ENCODE assay signal across 8 mouse cellular contexts in genomic region chr8:4512116-4512495, GRCm38 (mm10). TPM values are rescaled to one million over a fixed set of nuclear protein-coding genes. Genes with fewer than 3 reads are reported as not detected.
DNase-seq lines count a peak whose midpoint lies in the region; ATAC-seq and TF ChIP-seq lines count a peak whose summit lies in the region.

No protein-coding gene starts in this region.

- peaks cover 2% of the 10 kb centered on the region; the same call in 1 of the 2 replicates for H3K4me1 ChIP-seq in hindbrain, embryonic 12.5 days
- H3K4me1 ChIP-seq in hindbrain, embryonic 13.5 days (replicated peaks): peaks cover 8% of the 10 kb centered on the region; the same call in 1 of the 2 replicates
- H3K4me1 ChIP-seq in heart, postnatal 0 days (ENCODE audit: control insufficient read depth, insufficient read depth): peaks cover 66% of the 10 kb centered on the region
- peaks cover 9% of the 10 kb centered on the region; the same call in 1 of the 2 replicates for H3K4me1 ChIP-seq in midbrain, embryonic 14.5 days (ENCODE audit: control insufficient read depth, insufficient read depth, low read length)

- ATAC-seq in hindbrain, embryonic 12.5 days (ENCODE audit: low FRiP score): peak; percentile 24; the same call in 1 of the 2 replicates
- ATAC-seq in hindbrain, embryonic 13.5 days (ENCODE audit: low FRiP score): no peak; the same call in 1 of the 2 replicates
- ATAC-seq in heart, postnatal 0 days (ENCODE audit: insufficient read depth, low read depth): peak; percentile 94
- ATAC-seq in midbrain, embryonic 14.5 days (ENCODE audit: low FRiP score, low TSS enrichment): peak; percentile 55; the same call in 1 of the 2 replicates

- H3K9me3 ChIP-seq in hindbrain, embryonic 12.5 days (replicated peaks): no peaks in the 10 kb centered on the region
- no peaks in the 10 kb centered on the region for H3K9me3 ChIP-seq in hindbrain, embryonic 13.5 days
- no peaks in the 10 kb centered on the region for H3K9me3 ChIP-seq in heart, postnatal 0 days (replicated peaks; ENCODE audit: control insufficient read depth, low read length)
- H3K9me3 ChIP-seq in midbrain, embryonic 14.5 days (ENCODE audit: control insufficient read depth, low read length): no peaks in the 10 kb centered on the region

- H3K27ac ChIP-seq in hindbrain, embryonic 12.5 days: no peak overlapping the region
- no peak overlapping the region for H3K27ac ChIP-seq in hindbrain, embryonic 13.5 days
- peak overlapping the region; percentile 96 for H3K27ac ChIP-seq in heart, postnatal 0 days (ENCODE audit: low read depth)
- H3K27ac ChIP-seq in midbrain, embryonic 14.5 days (replicated peaks; ENCODE audit: low read depth, low read length): peak overlapping the region; percentile 61

- intact Hi-C loops in gastrocnemius, postnatal 36 days (cut with DNase I): no loop called here

- 28% methylated on average over 8 of the region's 8 CpGs for WGBS in hindbrain, embryonic 12.5 days
- 32% methylated on average over 8 of the region's 8 CpGs for WGBS in hindbrain, embryonic 13.5 days
- WGBS in heart, postnatal 0 days: 14% methylated on average over 8 of the region's 8 CpGs
- 5% methylated on average over 8 of the region's 8 CpGs for WGBS in midbrain, embryonic 14.5 days

- no peaks in the 10 kb centered on the region for H3K27me3 ChIP-seq in hindbrain, embryonic 12.5 days
- no peaks in the 10 kb centered on the region for H3K27me3 ChIP-seq in hindbrain, embryonic 13.5 days
- no peaks in the 10 kb centered on the region for H3K27me3 ChIP-seq in heart, postnatal 0 days (ENCODE audit: control insufficient read depth, insufficient read depth, low read length)
- H3K27me3 ChIP-seq in midbrain, embryonic 14.5 days (ENCODE audit: control insufficient read depth, insufficient read depth, low read length): no peaks in the 10 kb centered on the region

- peak; percentile 42 for DNase-seq in embryo, embryonic 10.5 days (ENCODE audit: low spot score)
- peak; percentile 92 for DNase-seq in heart, postnatal 0 days (ENCODE audit: low spot score)
- peak; percentile 65 for DNase-seq in midbrain, embryonic 14.5 days
- DNase-seq in layer of hippocampus, postnatal 25 days (ENCODE audit: extremely low spot score in 1 of 2, low spot score in 1 of 2): no peak
- DNase-seq in layer of hippocampus, adult 8-10 months (ENCODE audit: low spot score in 2 of 2): no peak
- DNase-seq in gastrocnemius, postnatal 36 days: no peak

- H3K4me3 ChIP-seq in hindbrain, embryonic 12.5 days: no peak overlapping the region
- H3K4me3 ChIP-seq in hindbrain, embryonic 13.5 days: no peak overlapping the region
- H3K4me3 ChIP-seq in heart, postnatal 0 days (ENCODE audit: low read depth, low read length): no peak overlapping the region
- H3K4me3 ChIP-seq in midbrain, embryonic 14.5 days (replicated peaks; ENCODE audit: low read depth, low read length): no peak overlapping the region

- H3K4me2 ChIP-seq in hindbrain, embryonic 12.5 days (replicated peaks): no peak overlapping the region
- H3K4me2 ChIP-seq in hindbrain, embryonic 13.5 days: no peak overlapping the region
- peak overlapping the region; percentile 45 for H3K4me2 ChIP-seq in heart, postnatal 0 days (ENCODE audit: low read depth, low read length)
- H3K4me2 ChIP-seq in midbrain, embryonic 14.5 days (ENCODE audit: low read length): no peak overlapping the region

- TF ChIP-seq EP300 in heart, postnatal 0 days (IDR thresholded peaks at IDR 0.05; ENCODE audit: low read depth): peak; percentile 33; the same call in 1 of the 2 replicates

- no peaks in the 10 kb centered on the region for H3K36me3 ChIP-seq in hindbrain, embryonic 12.5 days
- H3K36me3 ChIP-seq in hindbrain, embryonic 13.5 days: peaks cover 11% of the 10 kb centered on the region
- peaks cover 11% of the 10 kb centered on the region for H3K36me3 ChIP-seq in heart, postnatal 0 days (replicated peaks; ENCODE audit: control insufficient read depth, insufficient read depth, low read length)
- peaks cover 8% of the 10 kb centered on the region for H3K36me3 ChIP-seq in midbrain, embryonic 14.5 days (ENCODE audit: control insufficient read depth, insufficient read depth, low read length)

- TF ChIP-seq CTCF in heart, postnatal 0 days (IDR thresholded peaks at IDR 0.05; ENCODE audit: low read depth): no peak

- H3K9ac ChIP-seq in hindbrain, embryonic 12.5 days: no peak overlapping the region
- H3K9ac ChIP-seq in hindbrain, embryonic 13.5 days: no peak overlapping the region; the same call in 1 of the 2 replicates
- no peak overlapping the region; the same call in 1 of the 2 replicates for H3K9ac ChIP-seq in heart, postnatal 0 days (replicated peaks; ENCODE audit: low read depth, low read length)
- no peak overlapping the region for H3K9ac ChIP-seq in midbrain, embryonic 14.5 days (replicated peaks; ENCODE audit: low read length)

RNA-seq across cellular contexts. Expression of gene Cers4, which starts 19.3 kb away (rescaled TPM):
- 24.9 and 26.1 TPM in 2 replicates for polyA plus RNA-seq in hindbrain, embryonic 12.5 days (2016; fragmentation: Nextera tagmentation; extraction: Ambion mirVana)
- polyA plus RNA-seq in hindbrain, embryonic 13.5 days (2015; fragmentation: Nextera tagmentation; extraction: Ambion mirVana): 40.5 and 40.6 TPM in 2 replicates
- 75.9 and 78.8 TPM in 2 replicates for total RNA-seq in heart, postnatal 0 days (2014; rRNA removed; ENCODE audit: low replicate concordance)
- polyA plus RNA-seq in heart, postnatal 0 days (2015; fragmentation: Nextera tagmentation; extraction: Ambion mirVana): 60.4 and 62.5 TPM in 2 replicates
- 37.7 and 41.1 TPM in 2 replicates for polyA plus RNA-seq in midbrain, embryonic 14.5 days (2014; fragmentation: Nextera tagmentation; extraction: Ambion mirVana)
- 10 to 100 TPM; 35.5 to 44.3 TPM for total RNA-seq in layer of hippocampus, postnatal 25 days (2021)
- 10 to 100 TPM; 44.9 to 55.7 (median 52.0) TPM for total RNA-seq in layer of hippocampus, adult 8-10 months (2022)
- 1 to 10 TPM; 3.1 to 5.1 TPM for total RNA-seq in gastrocnemius, postnatal 36 days (2021)

Comparison
In these comparisons a context has a peak if more than half of its experiments do, and no peak if none do; other contexts are left out.
1. H3K27ac ChIP-seq: peak in heart, postnatal 0 days (single experiment) and midbrain, embryonic 14.5 days (single experiment); none in hindbrain, embryonic 12.5 days (single experiment) and hindbrain, embryonic 13.5 days (single experiment).
2. DNase-seq: peak in embryo, embryonic 10.5 days (single experiment), heart, postnatal 0 days (single experiment) and midbrain, embryonic 14.5 days (single experiment); none in layer of hippocampus, postnatal 25 days (0 of 2), layer of hippocampus, adult 8-10 months (0 of 2) and gastrocnemius, postnatal 36 days (0 of 2).
3. RNA of gene Cers4, which starts 19.3 kb away (total RNA-seq): 75.9 to 78.8 TPM in heart, postnatal 0 days, 44.9 to 55.7 TPM in layer of hippocampus, adult 8-10 months and 35.5 to 44.3 TPM in layer of hippocampus, postnatal 25 days; 3.1 to 5.1 TPM in gastrocnemius, postnatal 36 days; every median in the first group is over 4 times any median in the second.